Mouse (Mus musculus) right cerebral cortex, postnatal 14 days (tissue): ENCODE results near the gene Mex3a.

Experiments used
- DNase-seq: peaks from one replicate; pipeline ENCODE4 v3.0.0; 2022

Mex3a gene

DNA sequence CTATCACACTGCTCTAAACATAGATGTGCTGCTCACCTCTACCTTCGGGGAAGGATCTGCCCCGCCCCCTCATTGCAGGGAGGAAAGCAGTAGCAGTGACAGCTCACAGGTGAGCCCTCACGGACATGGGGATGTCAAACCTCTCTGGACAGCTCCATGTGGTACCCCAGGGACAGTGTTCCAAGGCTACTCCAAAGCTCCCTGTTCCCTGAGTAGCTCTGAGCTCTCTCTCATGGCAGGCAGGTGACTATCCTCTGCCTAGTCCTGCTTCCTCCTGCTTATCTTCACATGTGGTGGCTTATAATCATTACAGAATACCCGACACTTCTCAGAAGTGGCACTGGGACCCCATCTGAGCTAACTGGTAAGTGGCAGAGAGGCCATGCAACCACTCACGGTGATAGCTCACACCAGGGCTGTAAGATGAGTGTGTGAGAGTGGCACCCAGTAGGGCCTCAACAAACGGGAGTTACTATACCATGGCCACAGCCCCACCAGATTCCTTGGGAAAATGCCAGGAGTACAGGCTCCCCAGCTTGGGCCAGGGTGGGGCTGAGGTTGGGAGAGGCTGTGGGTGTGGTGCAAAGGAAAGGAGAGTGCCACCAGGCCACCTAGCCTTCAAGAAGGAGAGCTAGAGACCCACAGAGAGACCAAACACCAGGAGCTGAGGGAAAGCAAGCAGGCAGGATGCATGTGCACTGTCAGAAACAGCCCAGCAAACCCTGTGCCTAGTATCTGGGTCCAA, 14.7 kb downstream of the Mex3a start:
- DNase-seq, result no peak

DNA sequence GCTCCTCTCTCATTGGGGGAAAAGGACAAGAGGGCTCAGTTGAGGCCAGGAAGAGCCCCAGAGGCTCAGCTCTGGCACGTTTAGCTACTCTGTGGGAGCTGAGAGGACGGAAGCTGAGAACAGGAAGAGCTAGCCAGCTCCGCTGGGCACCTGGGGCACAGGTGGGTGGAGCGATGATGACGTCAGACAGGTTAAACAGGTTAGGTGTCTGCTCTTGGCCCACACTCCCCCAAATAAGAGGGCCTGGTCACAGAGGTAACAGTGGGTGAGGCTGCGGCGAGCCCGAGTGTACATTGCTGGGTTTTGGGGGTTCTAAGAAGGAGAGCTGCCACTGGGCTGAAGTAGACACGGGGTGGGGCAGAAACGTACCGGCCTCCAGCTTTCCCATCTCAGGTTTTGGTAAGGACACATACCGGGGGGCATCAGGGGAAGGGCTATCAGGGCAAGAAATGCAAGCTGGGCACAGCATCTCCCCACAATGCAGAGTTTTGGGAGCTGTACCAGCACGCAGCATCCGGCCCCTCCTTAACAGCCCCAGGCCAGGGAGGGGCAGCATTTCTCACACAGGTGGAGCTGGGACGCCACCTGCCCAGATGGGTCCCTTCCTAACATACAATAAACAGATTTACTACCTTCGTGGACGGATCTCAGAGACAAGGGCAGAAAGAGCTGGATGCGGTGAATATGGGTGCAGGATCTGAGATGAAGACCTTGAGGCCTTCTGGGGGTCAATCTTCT, 16.2 kb downstream of the Mex3a start, which contains the start of gene Rab25:
Gene Rab25 (minus strand): TSS at position 121 of the 738 bp plus-strand sequence.
- no peak for DNase-seq

DNA sequence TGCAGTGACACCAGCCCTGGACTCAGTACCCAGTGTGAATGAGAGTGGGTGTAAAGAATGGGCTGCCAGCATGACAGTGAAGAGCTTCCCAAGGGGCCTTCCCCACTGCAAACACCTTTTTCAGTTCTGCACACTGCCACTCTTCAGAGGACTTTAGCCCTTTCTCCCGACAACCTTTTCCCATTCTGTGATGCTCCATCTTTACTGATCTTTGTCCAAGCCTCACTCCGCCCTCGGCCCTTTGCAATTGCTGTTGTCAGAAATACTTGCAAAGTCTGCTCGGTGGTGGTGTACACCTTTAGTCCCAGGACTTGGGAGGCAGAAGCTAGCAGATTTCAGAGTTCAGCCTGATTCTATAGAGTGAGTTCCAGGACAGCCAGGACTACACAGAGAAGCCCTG, 19.4 kb downstream of the Mex3a start:
- DNase-seq, result no peak

GRCm38 (mm10) chr3:88552082-88552645, 20.0 kb downstream of the Mex3a start:
- no peak for DNase-seq

DNA sequence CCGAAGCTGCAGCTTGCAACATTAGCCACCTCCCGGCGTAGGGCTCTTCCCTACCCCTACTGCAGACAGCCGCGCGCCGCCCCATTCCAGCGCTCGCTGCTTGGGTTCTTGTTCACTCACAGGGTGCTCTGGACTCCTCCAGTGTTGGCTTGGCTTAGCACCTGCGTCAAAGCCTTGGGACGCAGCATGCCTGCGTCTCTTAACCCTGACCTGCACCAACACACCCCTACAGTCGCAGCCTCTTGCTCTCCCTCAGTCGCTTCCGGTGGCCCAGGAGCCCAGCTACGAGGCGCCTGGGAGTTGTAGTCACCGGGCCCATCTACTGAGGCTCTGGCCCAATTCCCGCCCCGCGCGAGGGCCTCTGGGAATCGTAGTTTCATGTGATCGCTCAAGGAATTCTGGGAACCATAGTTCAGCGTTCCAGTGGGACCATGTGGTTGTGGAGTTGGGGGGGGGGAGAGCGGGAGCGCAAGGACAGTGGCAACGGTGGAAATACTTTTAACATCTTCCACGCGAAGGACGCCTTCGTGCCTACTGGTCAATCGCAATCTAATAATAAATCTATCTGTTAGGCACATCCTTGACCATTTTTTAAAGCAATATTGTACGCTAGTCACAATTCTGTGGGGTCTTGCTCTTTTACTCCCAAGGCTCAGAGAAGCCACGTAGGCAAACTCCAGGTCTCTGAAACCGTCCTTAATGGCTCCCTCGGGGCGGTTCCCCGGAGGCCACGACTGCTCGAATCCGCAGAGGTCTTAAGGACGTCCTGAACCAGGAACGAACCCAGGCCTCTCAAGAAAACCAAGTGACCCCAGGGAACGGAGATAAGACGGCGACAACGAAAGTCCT, 20.7 kb downstream of the Mex3a start, which contains the start of gene Lamtor2:
Gene Lamtor2 (minus strand): TSS at position 399 of the 849 bp plus-strand sequence.
- DNase-seq, result peak; percentile 98

- peak; percentile 85 for DNase-seq
Measured at GRCm38 (mm10) chr3:88553525-88553879, 21.3 kb downstream of the Mex3a start, which contains the start of gene Ubqln4. TSS of gene Ubqln4 (plus strand) at chr3:88553758.

- DNase-seq, result peak; percentile 63
Measured at GRCm38 (mm10) chr3:88553880-88554586, 21.8 kb downstream of the Mex3a start.

DNA sequence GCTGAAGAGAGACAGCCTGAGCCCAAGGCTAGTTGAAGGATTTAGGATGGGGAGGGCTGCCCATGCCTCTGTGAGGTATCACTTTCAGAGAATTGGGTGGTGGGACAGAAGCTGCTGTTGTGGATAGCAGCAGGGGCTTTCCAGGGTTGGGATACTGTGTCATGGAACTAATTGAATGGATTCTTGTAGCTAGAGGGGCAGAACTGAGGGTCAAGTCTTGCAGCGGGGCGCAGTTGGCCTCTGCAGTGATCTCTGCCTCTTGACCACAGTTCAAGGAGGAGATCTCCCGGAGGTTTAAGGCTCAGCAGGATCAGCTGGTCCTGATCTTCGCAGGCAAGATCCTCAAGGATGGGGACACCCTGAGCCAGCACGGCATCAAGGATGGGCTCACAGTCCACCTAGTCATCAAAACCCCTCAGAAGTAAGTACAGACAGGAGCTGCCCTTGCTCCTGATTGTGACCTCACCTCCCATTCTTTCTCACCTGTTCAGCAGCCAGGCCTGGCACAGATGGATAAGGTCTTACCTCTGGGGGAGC, 22.9 kb downstream of the Mex3a start:
- DNase-seq, result no peak

GRCm38 (mm10) chr3:88555731-88556130, 23.5 kb downstream of the Mex3a start:
- DNase-seq, result no peak

GRCm38 (mm10) chr3:88556616-88557015, 24.4 kb downstream of the Mex3a start:
- DNase-seq, result no peak

GRCm38 (mm10) chr3:88559596-88559995, 27.4 kb downstream of the Mex3a start:
- DNase-seq, result no peak

DNA sequence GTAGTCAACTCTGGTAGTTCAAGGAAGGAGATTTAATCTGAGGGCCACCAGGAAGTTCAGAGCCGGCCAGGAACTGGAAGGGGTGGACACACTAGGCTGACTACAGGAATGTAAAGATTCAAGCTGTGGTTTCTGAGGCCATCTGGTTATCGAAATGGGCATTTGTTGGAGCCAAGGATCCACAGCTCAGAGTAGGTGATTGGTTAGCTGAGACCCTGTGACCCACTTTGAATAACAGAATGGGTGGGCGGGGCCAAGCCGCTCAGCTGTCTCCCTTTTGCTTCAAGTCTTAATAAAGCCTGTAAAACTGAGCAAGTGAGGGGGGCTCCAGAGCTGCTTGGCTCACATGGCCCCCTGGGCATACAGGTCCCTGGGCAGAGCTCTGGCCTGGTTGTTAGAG, 29.8 kb downstream of the Mex3a start:
- DNase-seq, result no peak

- no peak for DNase-seq
Measured at GRCm38 (mm10) chr3:88563442-88563841, 31.2 kb downstream of the Mex3a start.

DNA sequence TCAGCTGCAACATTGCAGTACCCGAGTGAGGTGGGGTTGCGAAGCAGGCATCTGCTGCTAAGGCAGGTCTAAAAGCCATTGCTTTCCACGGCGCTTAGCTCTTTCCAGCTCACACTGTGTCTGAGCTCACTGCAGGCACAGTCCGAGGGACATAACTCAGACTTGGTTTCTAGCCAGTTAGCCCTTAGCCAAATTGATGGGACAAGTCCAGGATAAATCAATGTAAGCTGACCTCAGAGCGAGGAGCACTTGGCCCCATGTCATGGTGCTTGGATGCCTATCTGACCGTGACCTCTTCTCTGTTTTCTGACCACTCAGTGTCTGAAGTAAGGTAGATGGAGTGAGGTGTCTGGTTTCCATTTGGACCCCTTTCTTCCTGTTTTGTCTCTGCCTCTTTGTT, 31.8 kb downstream of the Mex3a start:
- no peak for DNase-seq

DNA sequence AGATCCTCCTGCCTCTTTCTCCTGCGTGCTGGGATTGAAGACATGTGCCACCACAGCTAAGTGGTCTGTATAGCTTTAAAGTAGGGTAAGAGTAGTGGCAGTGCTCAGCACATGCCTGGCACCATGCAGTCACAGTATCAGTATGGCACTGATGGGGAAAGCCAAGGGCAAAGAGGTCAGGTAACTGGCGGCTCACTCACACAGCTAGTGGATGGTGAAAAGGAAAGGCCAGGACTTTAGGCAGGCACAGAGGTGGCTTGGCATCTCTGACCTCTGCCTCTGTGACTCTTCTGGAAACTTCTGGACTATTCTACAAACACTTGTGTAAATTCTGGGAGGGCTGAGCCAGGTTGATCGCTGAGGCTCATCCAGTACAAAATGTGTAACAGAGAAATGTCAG, 33.9 kb downstream of the Mex3a start:
- no peak for DNase-seq

DNA sequence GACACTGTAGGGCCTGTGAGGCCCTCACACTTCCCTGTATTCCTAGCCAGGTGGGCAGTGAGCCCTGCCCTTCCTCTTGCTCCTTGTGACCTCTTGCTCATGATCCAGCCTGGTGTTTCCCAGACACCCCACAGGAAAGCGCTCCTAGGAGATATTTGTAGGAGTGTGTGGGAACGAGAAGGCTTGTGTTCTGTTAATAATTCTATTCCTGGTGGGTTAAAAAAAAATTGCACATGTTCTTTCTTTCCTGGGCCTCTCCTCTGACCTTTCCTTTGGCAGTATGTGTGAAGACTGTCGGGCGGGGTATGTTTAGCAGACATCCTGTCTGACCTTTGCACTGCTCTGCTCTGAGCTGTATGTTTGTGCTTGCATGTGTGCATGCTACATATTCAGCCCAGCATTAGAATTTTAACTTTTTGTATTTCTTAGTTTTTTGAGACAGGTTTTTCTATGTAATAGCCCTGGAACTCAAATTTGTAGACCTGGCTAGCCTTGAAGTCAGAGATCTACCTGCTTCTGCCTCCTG, 34.4 kb downstream of the Mex3a start:
- DNase-seq, result no peak

GRCm38 (mm10) chr3:88567892-88568291, 35.7 kb downstream of the Mex3a start:
- DNase-seq, result no peak

DNA sequence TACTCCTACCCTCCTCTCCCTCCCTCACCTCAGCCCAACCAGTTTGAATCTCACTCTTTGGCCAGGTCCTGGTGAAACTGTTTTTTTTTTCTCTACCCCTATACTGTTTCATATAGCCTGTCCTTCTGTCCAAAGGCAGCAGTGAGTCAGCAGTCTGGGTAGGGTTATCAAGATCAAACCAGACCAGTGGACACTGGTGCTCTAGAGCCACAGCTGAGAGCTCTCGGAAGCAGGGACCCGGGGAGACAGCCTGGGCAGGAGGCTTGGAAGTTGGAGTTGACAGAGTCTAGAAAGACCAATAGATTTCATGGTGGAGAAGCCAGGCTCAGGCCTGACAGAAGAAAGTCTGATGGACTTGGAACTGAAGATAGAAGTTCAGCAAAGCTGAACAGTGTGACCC, 36.4 kb downstream of the Mex3a start:
- no peak for DNase-seq

DNA sequence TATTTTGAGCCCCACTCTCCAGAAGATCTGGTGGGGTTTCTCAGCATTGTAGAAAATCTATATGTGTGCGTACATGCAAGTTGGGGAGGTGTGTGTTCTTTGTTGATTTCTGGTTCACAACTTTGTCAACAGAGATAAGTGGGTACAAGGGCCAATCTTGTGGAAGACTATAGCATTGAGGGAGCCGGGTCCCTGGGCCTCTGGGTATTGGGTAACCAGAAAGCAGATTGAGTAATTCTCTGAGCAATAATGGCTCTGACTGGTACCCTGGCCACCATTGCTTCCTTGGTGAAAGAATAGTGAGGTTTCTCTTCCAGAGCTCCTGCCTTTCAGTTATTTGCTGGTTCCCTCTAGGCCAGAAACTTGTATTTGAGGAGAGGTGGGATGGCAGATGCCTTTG, 36.9 kb downstream of the Mex3a start:
- no peak for DNase-seq

- DNase-seq, result no peak
Measured at GRCm38 (mm10) chr3:88569694-88570093, 37.5 kb downstream of the Mex3a start.

DNA sequence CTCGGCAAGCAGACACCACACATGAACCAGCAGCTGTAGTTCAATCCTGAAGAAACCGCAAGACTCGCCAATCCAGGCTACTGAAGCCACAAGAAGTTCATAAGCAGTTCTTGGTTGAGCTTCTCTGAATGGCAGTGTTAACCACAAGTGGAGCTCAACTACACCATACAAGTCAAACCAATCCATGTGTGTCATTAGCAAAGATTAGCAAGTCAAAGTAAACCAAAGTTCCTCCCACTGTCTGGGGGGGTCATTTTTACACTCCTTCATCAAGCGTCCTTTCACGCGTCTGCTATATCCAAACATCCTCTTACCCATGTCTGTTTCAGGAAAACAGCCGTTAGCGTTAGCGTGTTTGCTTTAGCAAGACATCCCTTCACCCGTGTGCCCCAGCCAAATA, 38.1 kb downstream of the Mex3a start:
- DNase-seq, result no peak

- no peak for DNase-seq
Measured at GRCm38 (mm10) chr3:88571856-88572255, 39.7 kb downstream of the Mex3a start.
